Mouse (Mus musculus) heart, adult 8-10 months (tissue): ENCODE data around the gene Tex44. TPM values are rescaled to one million over a fixed set of nuclear protein-coding genes. Genes with fewer than 3 reads are reported as not detected.

Experiments
- DNase-seq: peaks from one replicate; pipeline ENCODE4 v3.0.0; 2022; ENCODE audit warnings: low spot score
- total RNA-seq, 4 experiments: library from RNA; stranded (reverse); gene quantifications; 2 replicates each; pipeline ENCODE4 v1.2.4; 2022

Tex44 gene
- total RNA-seq, 4 experiments from 2014 or later, result not detected

- no peak for DNase-seq
Observed at GRCm38 (mm10) chr1:86443386-86444172, 17.4 kb downstream of the Tex44 start.

GRCm38 (mm10) chr1:86447596-86448171 lies 21.6 kb downstream of the Tex44 start:
- peak; percentile 63 for DNase-seq

GRCm38 (mm10) chr1:86448272-86448671 lies 22.1 kb downstream of the Tex44 start:
- peak; percentile 46 for DNase-seq

GRCm38 (mm10) chr1:86449966-86450365 lies 23.8 kb downstream of the Tex44 start:
- DNase-seq, result no peak

GRCm38 (mm10) chr1:86452713-86453112 lies 26.6 kb downstream of the Tex44 start:
- DNase-seq, result no peak

GRCm38 (mm10) chr1:86456892-86457581 lies 30.9 kb downstream of the Tex44 start:
- no peak for DNase-seq

GRCm38 (mm10) chr1:86459371-86459770 lies 33.2 kb downstream of the Tex44 start:
- DNase-seq, result no peak

- DNase-seq, result no peak
Observed at GRCm38 (mm10) chr1:86464223-86464874, 38.2 kb downstream of the Tex44 start.

GRCm38 (mm10) chr1:86464875-86465224 lies 38.7 kb downstream of the Tex44 start:
- no peak for DNase-seq

GRCm38 (mm10) chr1:86467416-86467815 lies 41.3 kb downstream of the Tex44 start:
- no peak for DNase-seq

GRCm38 (mm10) chr1:86469876-86470275 lies 43.7 kb downstream of the Tex44 start:
- DNase-seq, result no peak

GRCm38 (mm10) chr1:86470519-86471181 lies 44.5 kb downstream of the Tex44 start:
- DNase-seq, result peak; percentile 97

- DNase-seq, result peak; percentile 44
Observed at GRCm38 (mm10) chr1:86471504-86471961, 45.4 kb downstream of the Tex44 start.

GRCm38 (mm10) chr1:86472197-86472952 lies 46.2 kb downstream of the Tex44 start:
- DNase-seq, result peak; percentile 88

- no peak for DNase-seq
Observed at GRCm38 (mm10) chr1:86473109-86473760, 47.1 kb downstream of the Tex44 start.

Other genes starting within 250 kb of the Tex44 start
- under 1 TPM; 0.38 to 0.81 (median 0.51) TPM for gene B3gnt7, start 123.5 kb upstream of the Tex44 start, total RNA-seq
- 100 to 1,000 TPM; 111 to 154 (median 130) TPM for gene Ncl, start 66.9 kb upstream of the Tex44 start, total RNA-seq
- not detected for gene Nmur1, start 101 bp upstream of the Tex44 start, total RNA-seq
- gene Ptma, start 100.4 kb downstream of the Tex44 start, total RNA-seq, result 100 to 1,000 TPM; 183 to 230 (median 211) TPM
- 10 to 100 TPM; 38.9 to 47.2 (median 44.3) TPM for gene Pde6d, start 156.3 kb downstream of the Tex44 start, total RNA-seq
- gene Cops7b, start 156.6 kb downstream of the Tex44 start, total RNA-seq, result 10 to 100 TPM in 3 of 4 experiments, 1 to 10 TPM in 1; 9.4 to 11.0 (median 10.6) TPM
- gene Nppc, start 244.2 kb downstream of the Tex44 start, total RNA-seq, result under 1 TPM in 3 of 4 experiments, not detected in 1; 0.31 to 0.44 (median 0.44) TPM